Mouse (Mus musculus) bone marrow macrophage, adult 2 months (primary cell): ENCODE measurements at regions not wholly inside any gene's neighbourhood (a gene's known extent, or its start where the extent isn't known, plus 50 kb on each side); places are given as distances from the start of the nearest gene placed in this dataset.

Experiments used
- CTCF ChIP-seq: IDR thresholded peaks from 2 replicates; pipeline ENCODE4 v1.5.1; 2012; ENCODE audit warnings: low read depth, mild to moderate bottlenecking, low read length, moderate library complexity
- POLR2A ChIP-seq: IDR thresholded peaks from 2 replicates; pipeline ENCODE4 v1.6.1; 2012; ENCODE audit warnings: mild to moderate bottlenecking, low read depth, low read length, borderline replicate concordance

- TF ChIP-seq CTCF (no peak), POLR2A (no peak)
Measured at GRCm38 (mm10) chr4:45689991-45690916, 108.6 kb upstream of the Aldh1b1 start.
